Mouse (Mus musculus) spleen, adult 2 months (tissue): ENCODE data around the gene Antxr1. TPM values are rescaled to one million over a fixed set of nuclear protein-coding genes. Genes with fewer than 3 reads are reported as not detected.
"Not testable (repeated sequence)": the region's sequence is repeated elsewhere in the genome, so short reads cannot be mapped to it uniquely, and the experiment has no call there.

Experiments
- DNase-seq, 2 experiments: peaks; one replicate each; pipeline versions ENCODE4 v3.0.0 to v3.0.0-alpha.2; 2012 to 2021; ENCODE audit warnings: low spot score in 2 of 2, low read depth in 1 of 2
- H3K27ac ChIP-seq: fragments of 200-500 bp; 2 replicates; pipeline ENCODE4 v1.5.1; 2012; ENCODE audit warnings: low read length, inconsistent platforms; ENCODE audit not compliant: insufficient read depth
- H3K27me3 ChIP-seq: fragments of 200-500 bp; 2 replicates; pipeline ENCODE4 v1.6.1; 2012; ENCODE audit warnings: mild to moderate bottlenecking, moderate library complexity, low read length, inconsistent platforms; ENCODE audit not compliant: control insufficient read depth, insufficient read depth
- H3K36me3 ChIP-seq: fragments of 200-500 bp; 2 replicates; pipeline ENCODE4 v1.6.1; 2012; ENCODE audit warnings: mild to moderate bottlenecking, low read length, inconsistent platforms; ENCODE audit not compliant: control insufficient read depth, insufficient read depth
- H3K4me1 ChIP-seq: fragments of 200-500 bp; 2 replicates; pipeline ENCODE4 v1.6.1; 2011; ENCODE audit warnings: inconsistent platforms; ENCODE audit not compliant: control insufficient read depth, insufficient read depth, insufficient read length
- H3K4me3 ChIP-seq: fragments of 200-500 bp; 2 replicates; pipeline ENCODE4 v1.5.1; 2011; ENCODE audit warnings: mild to moderate bottlenecking, inconsistent platforms; ENCODE audit not compliant: insufficient read depth, insufficient read length; ENCODE audit errors: extremely low read depth
- CTCF ChIP-seq: fragments of 200-500 bp; IDR thresholded peaks from 2 replicates; pipeline ENCODE4 v1.5.1; 2011; ENCODE audit warnings: mild to moderate bottlenecking, inconsistent platforms; ENCODE audit not compliant: insufficient read depth, insufficient read length, insufficient replicate concordance; ENCODE audit errors: extremely low read depth
- POLR2A ChIP-seq: fragments of 200-500 bp; IDR thresholded peaks from 2 replicates; pipeline ENCODE4 v1.6.1; 2011; ENCODE audit warnings: low read depth, low read length, inconsistent platforms
- WGBS: fragments of 180-500 bp; shearing (Covaris S2); methylation state at CpG from one replicate; pipeline ENCODE4 v1.1.7; 2018; 5-methylcytosine and 5-hydroxymethylcytosine counted together
- polyA plus RNA-seq: library from polyadenylated mRNA; depleted of rRNA; stranded (reverse); fragments of >200 nt; gene quantifications from 2 replicates; pipeline ENCODE4 v1.2.3, GENCODE M21; 2012

Gene Antxr1
- polyA plus RNA-seq, 1 experiment = 4.2 TPM

DNA sequence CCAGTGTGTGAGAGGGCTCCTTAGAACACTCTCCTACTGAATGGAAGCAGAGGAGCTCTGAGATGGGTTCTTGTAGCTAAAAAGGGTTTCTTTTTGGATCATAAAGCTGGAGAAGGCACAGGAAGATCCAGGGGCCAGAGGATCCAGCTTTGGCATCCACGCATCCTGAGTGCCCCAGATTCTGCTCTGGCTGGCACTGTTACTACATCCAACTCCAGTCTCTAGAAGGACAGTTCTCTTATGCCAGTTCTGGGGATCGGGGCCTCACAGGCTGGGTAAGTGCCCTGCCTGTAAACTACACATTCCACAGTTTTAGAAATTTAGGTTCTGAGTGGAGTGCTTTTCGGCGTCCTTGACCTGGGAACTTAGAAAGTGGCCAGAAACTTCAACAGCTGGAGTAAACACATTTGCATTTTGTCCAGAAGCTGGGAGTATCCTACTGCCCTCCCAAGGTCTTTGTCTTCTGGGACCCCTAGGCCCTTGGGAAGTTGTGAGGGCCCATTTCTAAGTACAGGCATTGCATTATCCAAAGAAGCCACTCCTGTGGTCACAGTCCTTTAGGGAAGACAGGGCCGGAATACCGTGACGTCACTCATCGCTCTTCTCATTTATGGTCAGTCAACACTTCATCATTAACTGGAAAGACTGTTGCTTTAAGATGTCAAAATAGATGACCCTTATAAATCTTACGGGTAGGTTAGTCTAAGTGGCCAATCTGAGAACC, 235.2 kb downstream of the Antxr1 start:
- no peaks in the 10 kb centered on the region for H3K27me3 ChIP-seq
- H3K4me3 ChIP-seq = no peak overlapping the region
- H3K27ac ChIP-seq = no peak overlapping the region
- no peaks in the 10 kb centered on the region for H3K36me3 ChIP-seq
- 95% methylated on average over 9 of the region's 9 CpGs for WGBS
- TF ChIP-seq POLR2A = no peak
- TF ChIP-seq CTCF = no peak
- no peak for DNase-seq
- no peaks in the 10 kb centered on the region for H3K4me1 ChIP-seq

DNA sequence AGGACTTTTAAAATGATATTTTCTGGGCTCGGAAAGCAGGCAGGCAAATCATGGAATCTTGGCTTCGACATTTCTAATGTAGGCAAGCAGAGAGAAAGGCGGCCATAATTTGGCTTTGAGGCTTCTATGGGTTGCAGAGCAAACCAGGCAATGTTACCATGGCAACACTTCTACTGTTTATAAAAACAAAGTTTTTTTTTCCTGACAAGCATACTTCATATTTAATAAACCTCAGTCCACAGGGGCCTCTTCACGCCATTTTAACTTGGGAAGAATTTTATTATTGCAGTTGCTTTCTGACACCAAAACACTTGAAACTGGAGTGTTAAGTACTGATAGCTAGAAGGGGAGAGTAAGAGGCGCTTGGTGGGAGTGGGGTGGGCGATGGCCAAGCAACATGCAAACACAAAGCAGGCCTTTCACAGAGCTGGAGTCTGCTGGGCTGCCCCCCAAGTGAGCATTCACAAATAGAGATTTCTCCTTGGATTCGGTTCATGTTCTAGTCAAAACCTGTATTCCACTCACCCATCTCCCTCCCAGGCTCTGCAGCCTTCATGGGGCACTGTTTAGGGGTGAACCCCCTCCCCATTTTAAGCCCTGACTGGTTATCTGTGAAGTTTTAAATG, 235.8 kb downstream of the Antxr1 start:
- Histone ChIP-seq H3K4me3 (no peak overlapping the region), H3K27me3 (no peaks in the 10 kb centered on the region), H3K27ac (no peak overlapping the region), H3K36me3 (no peaks in the 10 kb centered on the region), H3K4me1 (no peaks in the 10 kb centered on the region)
- TF ChIP-seq POLR2A (no peak), CTCF (no peak)
- DNase-seq = no peak
- WGBS = 83% methylated on average over 7 of the region's 7 CpGs

DNA sequence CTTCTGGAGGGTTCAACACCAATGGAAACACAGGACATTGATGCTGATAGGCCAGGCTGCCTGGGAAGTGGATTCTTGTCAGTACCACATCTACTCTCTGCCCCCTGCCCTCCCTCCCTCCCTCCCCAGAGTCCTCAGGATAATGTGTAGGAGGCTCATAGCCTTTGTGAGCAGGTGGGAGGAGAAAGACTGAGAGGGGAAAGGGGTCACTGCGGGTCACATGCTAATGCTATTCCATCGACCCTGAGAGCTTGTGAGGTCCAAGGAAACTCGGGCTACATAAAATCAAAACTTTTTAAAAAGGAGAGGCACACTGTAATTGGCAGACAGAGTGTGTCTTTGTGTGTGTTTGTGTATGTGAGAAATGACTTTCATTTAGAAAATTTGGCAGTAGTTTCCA, 236.4 kb downstream of the Antxr1 start:
- H3K36me3 ChIP-seq = no peaks in the 10 kb centered on the region
- no peaks in the 10 kb centered on the region for H3K4me1 ChIP-seq
- no peaks in the 10 kb centered on the region for H3K27me3 ChIP-seq
- WGBS = 63% methylated on average over 3 of the region's 3 CpGs
- DNase-seq = no peak
- no peak overlapping the region for H3K4me3 ChIP-seq
- H3K27ac ChIP-seq = no peak overlapping the region
- TF ChIP-seq CTCF (no peak), POLR2A (no peak)

DNA sequence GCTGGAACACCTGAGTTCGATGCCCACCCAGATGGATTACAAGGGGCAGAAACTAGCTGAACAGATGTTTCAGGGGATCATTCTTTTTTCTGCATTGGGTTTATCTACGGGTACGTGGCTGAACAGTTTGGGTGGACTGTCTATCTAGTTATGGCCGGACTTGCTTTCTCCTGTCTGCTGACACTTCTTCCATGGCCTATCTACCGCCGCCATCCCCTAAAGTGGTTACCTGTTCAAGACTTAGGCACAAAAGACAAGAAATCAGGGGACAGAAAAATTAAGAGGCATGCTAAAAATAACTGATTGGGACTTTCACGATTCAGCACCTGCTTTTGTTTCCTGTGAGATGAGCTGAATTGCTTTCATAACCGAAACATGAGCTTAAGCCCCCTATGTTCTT, 242.0 kb downstream of the Antxr1 start:
- H3K27me3 ChIP-seq, H3K27ac ChIP-seq, H3K4me1 ChIP-seq, H3K4me3 ChIP-seq, DNase-seq, H3K36me3 ChIP-seq: not testable (repeated sequence)
- 70% methylated on average over 8 of the region's 8 CpGs for WGBS

DNA sequence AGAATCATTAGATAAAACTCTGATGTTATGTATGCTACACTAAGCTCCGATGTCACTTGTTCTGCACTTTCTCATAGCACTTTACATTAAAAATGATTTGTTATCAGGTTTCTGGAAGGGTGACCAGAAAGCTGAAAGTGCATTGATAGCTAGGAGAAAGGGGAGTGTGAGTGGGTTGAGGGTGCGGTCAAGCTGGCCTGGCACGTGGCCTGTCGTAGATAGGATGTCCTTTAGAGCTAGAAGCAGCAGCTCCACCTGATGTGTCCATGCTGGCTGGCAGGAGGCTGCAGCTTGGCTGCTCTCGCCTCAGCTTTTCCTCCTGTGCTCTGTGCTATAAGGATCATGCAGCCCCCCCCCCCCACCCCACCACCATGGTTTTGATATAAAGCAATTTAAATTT, 243.1 kb downstream of the Antxr1 start:
- Histone ChIP-seq H3K36me3 (peaks cover 7% of the 10 kb centered on the region), H3K4me1 (no peaks in the 10 kb centered on the region), H3K27ac (no peak overlapping the region), H3K27me3 (no peaks in the 10 kb centered on the region), H3K4me3 (no peak overlapping the region)
- DNase-seq = no peak
- 88% methylated on average over 5 of the region's 5 CpGs for WGBS
- TF ChIP-seq POLR2A (no peak), CTCF (no peak)

DNA sequence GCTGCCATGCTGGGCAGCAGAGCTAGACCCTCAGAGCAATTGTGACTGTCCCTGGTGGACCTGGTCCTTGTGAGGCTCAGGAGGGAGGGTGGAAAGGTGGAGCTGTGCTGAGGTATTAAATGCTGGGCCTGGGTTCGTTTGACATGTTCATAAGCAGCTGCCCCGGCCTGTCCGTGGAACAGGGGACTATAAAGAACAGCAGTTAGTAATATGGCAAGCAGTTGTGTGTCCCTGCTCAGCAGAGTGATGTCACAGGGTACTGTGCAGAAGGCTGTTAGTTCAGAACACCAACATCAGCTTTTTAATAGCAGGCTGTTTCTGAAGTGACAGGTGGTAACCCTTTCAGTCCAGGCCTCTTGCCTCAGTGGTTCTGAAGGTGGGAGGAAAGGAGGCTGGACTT, 244.7 kb downstream of the Antxr1 start:
- no peak overlapping the region for H3K27ac ChIP-seq
- peaks cover 14% of the 10 kb centered on the region for H3K36me3 ChIP-seq
- TF ChIP-seq CTCF = no peak
- TF ChIP-seq POLR2A = no peak
- H3K4me1 ChIP-seq = no peaks in the 10 kb centered on the region
- H3K27me3 ChIP-seq = no peaks in the 10 kb centered on the region
- WGBS = 87% methylated on average over 3 of the region's 3 CpGs
- H3K4me3 ChIP-seq = no peak overlapping the region
- DNase-seq = no peak

DNA sequence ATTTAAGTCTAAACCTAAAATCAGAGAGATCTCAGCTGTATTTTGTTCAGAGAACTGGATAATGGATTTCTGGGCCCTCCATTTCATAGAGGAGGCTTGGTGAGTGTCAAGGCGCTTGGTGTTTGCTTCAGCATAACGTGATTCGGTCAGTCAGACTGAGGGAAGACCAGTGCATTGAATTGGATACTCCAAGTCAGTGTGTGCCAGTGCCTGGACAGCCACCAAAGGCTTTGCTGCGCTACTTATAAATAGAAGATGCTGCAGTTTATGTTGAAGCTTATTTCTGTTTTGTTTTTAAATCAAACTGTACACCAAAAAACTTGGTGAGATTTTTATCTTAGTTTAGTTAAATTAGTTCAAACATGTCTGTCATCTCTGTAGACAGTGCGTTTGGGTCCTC, 247.3 kb downstream of the Antxr1 start:
- Histone ChIP-seq H3K36me3 (peaks cover 21% of the 10 kb centered on the region), H3K27ac (no peak overlapping the region), H3K4me1 (no peaks in the 10 kb centered on the region), H3K27me3 (no peaks in the 10 kb centered on the region), H3K4me3 (no peak overlapping the region)
- no peak for DNase-seq
- 92% methylated on average over 5 of the region's 5 CpGs for WGBS
- no peak for TF ChIP-seq POLR2A
- TF ChIP-seq CTCF = no peak
